Mouse (Mus musculus) testis, postnatal 10 days (tissue): ENCODE measurements at regions not wholly inside any gene's neighbourhood (a gene's known extent, or its start where the extent isn't known, plus 50 kb on each side); places are given as distances from the start of the nearest gene placed in this dataset.
A peak's percentile ranks its signal among the peaks of the same experiment; 100 is the strongest.

ENCODE experiments used
- DNase-seq: peaks from one replicate; pipeline ENCODE4 v3.0.0; 2021; ENCODE audit warnings: low spot score

GRCm38 (mm10) chr4:152935484-152935883, 457.8 kb upstream of the Kcnab2 start:
- no peak for DNase-seq

- no peak for DNase-seq
Observed at GRCm38 (mm10) chr4:152928422-152928985, 450.8 kb upstream of the Kcnab2 start.

- DNase-seq, result no peak
Observed at GRCm38 (mm10) chr4:152920261-152920660, 442.6 kb upstream of the Kcnab2 start.

GRCm38 (mm10) chr4:152919851-152920250, 442.2 kb upstream of the Kcnab2 start:
- DNase-seq, result no peak

GRCm38 (mm10) chr4:152916576-152916975, 438.9 kb upstream of the Kcnab2 start:
- DNase-seq, result no peak

GRCm38 (mm10) chr4:152913497-152913896, 435.8 kb upstream of the Kcnab2 start:
- no peak for DNase-seq

- no peak for DNase-seq
Observed at GRCm38 (mm10) chr4:152912846-152913245, 435.2 kb upstream of the Kcnab2 start.

- DNase-seq, result no peak
Observed at GRCm38 (mm10) chr4:152908235-152908634, 430.6 kb upstream of the Kcnab2 start.

GRCm38 (mm10) chr4:152902851-152903250, 425.2 kb upstream of the Kcnab2 start:
- no peak for DNase-seq

GRCm38 (mm10) chr4:152900049-152900448, 422.4 kb upstream of the Kcnab2 start:
- no peak for DNase-seq

- no peak for DNase-seq
Observed at GRCm38 (mm10) chr4:152895076-152895475, 417.4 kb upstream of the Kcnab2 start.

- no peak for DNase-seq
Observed at GRCm38 (mm10) chr4:152892997-152893396, 415.3 kb upstream of the Kcnab2 start.

- no peak for DNase-seq
Observed at GRCm38 (mm10) chr4:152889211-152889610, 411.5 kb upstream of the Kcnab2 start.

- DNase-seq, result no peak
Observed at GRCm38 (mm10) chr4:152888306-152888705, 410.6 kb upstream of the Kcnab2 start.

GRCm38 (mm10) chr4:152886773-152887172, 409.1 kb upstream of the Kcnab2 start:
- DNase-seq, result peak; percentile 49

GRCm38 (mm10) chr4:152881433-152881930, 403.8 kb upstream of the Kcnab2 start:
- DNase-seq, result no peak

GRCm38 (mm10) chr4:152880368-152880767, 402.7 kb upstream of the Kcnab2 start:
- no peak for DNase-seq

GRCm38 (mm10) chr4:152878941-152879340, 401.3 kb upstream of the Kcnab2 start:
- DNase-seq, result no peak

- no peak for DNase-seq
Observed at GRCm38 (mm10) chr4:152878401-152878800, 400.7 kb upstream of the Kcnab2 start.

- no peak for DNase-seq
Observed at GRCm38 (mm10) chr4:152870046-152870445, 392.4 kb upstream of the Kcnab2 start.

GRCm38 (mm10) chr4:152865894-152866293, 388.2 kb upstream of the Kcnab2 start:
- no peak for DNase-seq

- DNase-seq, result no peak
Observed at GRCm38 (mm10) chr4:152862818-152863614, 385.3 kb upstream of the Kcnab2 start.

GRCm38 (mm10) chr4:152859161-152859560, 381.5 kb upstream of the Kcnab2 start:
- DNase-seq, result no peak

- no peak for DNase-seq
Observed at GRCm38 (mm10) chr4:152850147-152850546, 372.5 kb upstream of the Kcnab2 start.
